Mouse (Mus musculus) forelimb bud, embryonic 11.5 days (tissue): Measurements from ENCODE around the gene Usf3.

ENCODE experiments used
- DNase-seq: peaks from one replicate; pipeline ENCODE4 v3.0.0-alpha.2; 2012; ENCODE audit warnings: low read depth, low spot score

The Usf3 gene

DNA sequence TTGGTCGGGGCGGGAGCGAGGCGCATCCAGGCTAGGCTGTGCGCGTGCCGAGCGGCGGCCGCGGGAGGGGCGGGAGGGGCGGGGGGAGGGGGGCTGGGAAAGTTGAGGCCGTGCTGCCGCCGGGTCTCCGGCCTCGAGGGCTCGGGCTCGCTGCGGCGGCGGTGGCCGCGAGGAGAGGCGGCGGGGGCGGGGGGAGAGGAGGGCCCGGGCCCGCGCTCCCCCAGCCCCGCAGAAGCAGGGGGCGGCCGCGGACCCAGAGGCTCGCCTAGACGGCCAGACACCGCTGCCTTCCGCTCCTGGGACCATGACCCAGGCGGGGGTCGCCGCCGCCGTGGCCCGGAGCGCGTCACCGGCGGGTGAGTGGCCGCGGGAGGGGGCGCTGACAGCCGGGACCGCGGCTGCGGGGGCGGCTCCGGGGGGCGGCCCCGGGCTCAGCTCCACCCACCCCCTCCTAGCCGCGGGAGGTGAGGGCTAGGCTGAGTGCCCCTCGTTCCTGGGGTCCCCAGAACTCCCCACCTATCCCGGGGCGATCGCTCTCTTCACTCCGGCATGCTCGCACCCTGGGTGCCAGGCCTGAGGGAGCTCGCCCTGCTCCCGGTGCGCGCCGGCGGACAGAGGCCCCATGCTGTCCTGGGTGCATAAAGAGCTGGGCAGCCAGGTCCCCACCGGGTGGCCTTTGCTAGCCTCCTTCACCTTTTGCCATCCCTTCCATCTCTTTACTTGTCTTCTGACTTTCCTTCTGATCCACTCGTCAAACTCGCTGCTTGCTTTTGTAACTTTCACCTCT lies at the start of gene Usf3:
Gene Usf3 (plus strand): TSS at position 92 of the 787 bp plus-strand sequence.
- DNase-seq = no peak

- DNase-seq = no peak
These were observed 49.3 kb upstream of the Usf3 start for GRCm38 (mm10) chr16:44123786-44124185.

DNA sequence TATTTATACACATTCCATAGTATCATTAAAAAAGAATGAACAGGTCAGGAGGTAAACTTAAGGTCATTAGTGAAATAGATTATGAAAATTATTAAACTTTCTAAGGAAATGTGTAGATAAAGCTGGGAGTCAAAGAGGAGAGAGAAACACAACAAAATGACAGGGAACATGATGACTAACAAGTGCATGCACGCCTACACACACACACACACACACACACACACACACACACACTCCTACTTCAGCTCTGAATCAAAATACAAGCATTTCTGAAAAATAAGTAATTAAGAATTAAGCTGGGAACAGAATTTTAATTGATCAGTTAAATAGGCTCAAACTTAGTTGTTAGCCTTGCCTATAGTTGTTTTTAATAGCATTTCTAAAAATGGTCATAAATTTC lies 48.3 kb upstream of the Usf3 start:
- no peak for DNase-seq

GRCm38 (mm10) chr16:44125436-44125835 lies 47.6 kb upstream of the Usf3 start:
- DNase-seq = no peak

GRCm38 (mm10) chr16:44126437-44126836 lies 46.6 kb upstream of the Usf3 start:
- DNase-seq = no peak

- no peak for DNase-seq
These were observed 40.7 kb upstream of the Usf3 start for GRCm38 (mm10) chr16:44132300-44132699.

DNA sequence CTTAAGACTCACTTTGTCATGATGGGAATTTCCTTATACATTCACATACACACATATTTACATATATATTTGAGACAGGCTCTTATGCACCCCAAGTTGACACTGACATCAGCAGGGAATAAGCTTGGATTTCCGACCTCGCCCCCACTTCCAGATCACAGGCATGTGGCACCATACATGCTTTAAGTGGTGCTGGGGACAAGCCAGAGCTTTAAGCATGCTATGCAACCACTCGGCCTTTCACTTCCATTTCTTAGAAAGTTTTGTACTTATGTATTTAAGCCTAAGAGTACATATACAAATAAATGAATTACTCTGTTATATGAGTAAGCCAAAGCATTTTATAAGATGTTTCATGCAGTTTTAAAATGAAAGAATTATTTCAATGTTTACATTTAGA lies 39.9 kb upstream of the Usf3 start:
- no peak for DNase-seq

- DNase-seq = no peak
These were observed 36.5 kb upstream of the Usf3 start for GRCm38 (mm10) chr16:44136511-44137021.

GRCm38 (mm10) chr16:44138377-44138978 lies 34.6 kb upstream of the Usf3 start:
- no peak for DNase-seq

DNA sequence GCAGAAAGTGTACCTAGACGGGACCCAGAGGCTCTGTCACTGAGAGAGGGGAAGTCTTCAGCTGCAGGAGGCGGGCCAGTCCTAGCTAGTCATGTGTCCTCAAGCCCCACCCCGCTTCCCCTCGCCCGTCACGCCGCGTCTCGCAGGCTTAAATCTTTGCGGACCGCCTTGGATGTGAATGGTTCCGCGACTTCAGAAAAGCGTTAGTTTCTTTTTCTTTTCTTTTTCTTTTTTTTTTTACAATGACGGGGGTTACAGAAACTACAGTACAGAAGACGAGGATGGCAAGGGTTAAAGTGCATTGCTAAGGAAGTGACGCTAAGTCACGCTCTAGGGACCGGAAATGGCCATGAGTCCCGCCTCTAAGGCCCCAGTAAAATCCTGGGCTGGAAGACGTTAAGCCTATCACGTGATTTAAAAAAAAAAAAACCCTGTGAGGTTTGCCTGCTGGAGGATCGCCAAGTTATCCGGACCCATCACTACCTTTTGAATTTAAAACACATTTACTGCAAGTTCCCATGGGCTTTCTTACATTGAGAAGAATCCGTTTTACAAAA lies 34.0 kb upstream of the Usf3 start:
- DNase-seq = peak; percentile 94

GRCm38 (mm10) chr16:44139536-44140185 lies 33.4 kb upstream of the Usf3 start, which contains the start of the genes Atp6v1a and Naa50:
Gene Atp6v1a (minus strand): TSS chr16:44139705.
Gene Naa50 (plus strand): TSS chr16:44139830.
- peak; percentile 94 for DNase-seq

DNA sequence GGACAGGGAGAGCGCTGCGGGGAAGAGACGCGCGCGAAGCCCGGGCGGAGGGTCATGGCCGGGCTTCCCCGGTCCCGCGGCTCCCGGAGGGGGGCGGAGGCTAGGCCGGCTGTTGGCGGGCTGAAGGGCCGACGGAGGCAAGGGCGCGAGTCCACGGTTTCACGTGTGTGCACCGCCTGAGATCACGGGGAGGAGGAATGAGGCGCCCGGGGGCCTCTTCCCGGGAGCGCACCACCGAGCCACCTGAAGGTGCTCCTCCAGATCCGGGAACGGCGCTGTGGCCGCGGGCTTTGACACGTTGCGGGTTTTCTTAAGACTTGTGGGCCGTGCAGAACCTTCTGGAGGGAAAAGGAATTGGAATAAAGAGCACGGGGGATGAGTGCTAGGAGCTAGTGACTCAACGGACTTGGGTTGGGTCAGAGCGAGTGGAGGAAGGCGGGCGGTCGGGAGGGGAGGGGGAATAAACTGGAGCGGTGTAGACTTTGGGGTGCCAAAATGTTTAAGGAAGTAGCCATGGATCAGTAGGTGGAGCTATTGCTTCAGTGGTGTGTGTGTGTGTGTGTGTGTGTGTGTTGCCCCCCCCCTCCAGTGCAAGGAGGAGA lies 32.8 kb upstream of the Usf3 start:
- peak; percentile 69 for DNase-seq

DNA sequence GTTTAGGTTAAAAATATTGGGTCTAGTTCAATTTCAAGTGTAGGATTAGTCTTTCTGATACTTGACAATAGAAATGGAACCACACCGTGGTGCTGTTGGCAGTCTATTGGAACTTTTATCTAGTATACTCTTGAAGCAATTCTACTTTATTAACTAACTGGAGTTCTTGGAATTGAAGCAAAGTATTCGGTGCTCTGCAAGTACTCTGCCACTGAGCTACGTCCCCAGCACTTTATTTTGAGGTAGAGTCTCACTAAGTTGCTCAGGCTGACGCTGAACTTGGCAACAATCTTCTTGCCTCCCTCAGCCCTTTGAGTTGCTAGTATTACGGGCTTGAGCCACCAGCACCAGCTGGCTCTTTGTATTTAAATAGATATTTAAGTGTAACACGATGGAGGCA lies 31.6 kb upstream of the Usf3 start:
- DNase-seq = no peak

DNA sequence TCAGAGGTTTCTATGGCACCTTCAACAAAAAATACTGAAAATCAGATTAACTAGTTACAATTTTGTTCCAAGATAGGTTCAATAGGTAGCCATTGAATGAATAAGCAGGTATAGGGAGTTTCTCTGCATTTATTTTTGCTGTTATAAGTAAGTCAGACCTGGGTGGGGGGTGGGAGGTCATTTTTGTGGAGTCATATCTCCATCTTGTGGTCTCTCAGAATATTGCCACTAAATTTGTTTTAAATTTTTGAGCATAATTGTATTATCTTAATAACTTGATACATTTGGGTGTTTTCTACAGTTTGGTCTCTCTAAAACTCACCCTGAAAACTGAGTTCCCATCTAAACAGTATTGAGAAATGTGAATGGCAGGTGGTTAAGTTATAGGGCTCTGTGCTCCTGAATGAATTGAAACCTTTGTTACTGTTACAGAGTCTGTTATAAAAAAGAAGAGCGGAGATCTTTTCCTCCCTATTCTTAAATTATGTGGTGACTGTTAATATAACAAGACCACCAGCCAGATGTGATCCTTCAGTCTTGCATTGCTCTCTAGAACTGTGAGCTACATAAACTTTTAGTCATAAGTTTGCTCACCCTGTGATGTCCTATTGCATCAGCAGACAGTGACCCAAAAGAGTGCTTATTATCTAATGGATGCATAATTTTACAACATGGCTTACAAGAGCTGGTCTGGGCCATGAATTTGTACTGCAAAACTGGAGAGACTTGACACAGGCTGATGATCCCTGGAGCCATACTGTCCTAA lies 23.9 kb upstream of the Usf3 start:
- no peak for DNase-seq

- no peak for DNase-seq
These were observed 18.5 kb upstream of the Usf3 start for GRCm38 (mm10) chr16:44154497-44155057.

- DNase-seq = no peak
These were observed 13.7 kb upstream of the Usf3 start for GRCm38 (mm10) chr16:44159325-44159724.

- no peak for DNase-seq
These were observed 9.2 kb upstream of the Usf3 start for GRCm38 (mm10) chr16:44163831-44164230.

- DNase-seq = no peak
These were observed 7.9 kb upstream of the Usf3 start for GRCm38 (mm10) chr16:44165182-44165581.

GRCm38 (mm10) chr16:44168990-44169389 lies 4.1 kb upstream of the Usf3 start:
- DNase-seq = no peak

GRCm38 (mm10) chr16:44172297-44173154 lies 520 bp upstream of the Usf3 start:
- peak; percentile 97 for DNase-seq
